Mouse (Mus musculus): ENCODE measurements at regions not wholly inside any gene's neighbourhood (a gene's known extent, or its start where the extent isn't known, plus 50 kb on each side); places are given as distances from the start of the nearest gene placed in this dataset.

GRCm38 (mm10) chr6:51271128-51271480, 161.4 kb upstream of the Nfe2l3 start:
- no peaks in the 10 kb centered on the region for H3K9me3 ChIP-seq (ENCODE audit: control insufficient read depth, low read length)
- no peaks in the 10 kb centered on the region for H3K27me3 ChIP-seq (ENCODE audit: control insufficient read depth, insufficient read depth, low read length)
- H3K9ac ChIP-seq (ENCODE audit: low read length): peak overlapping the region; percentile 32; the same call in 1 of the 2 replicates
- 2% methylated on average over 17 of the region's 17 CpGs for WGBS
- no peak for DNase-seq (ENCODE audit: low spot score)
- H3K4me2 ChIP-seq (ENCODE audit: low read depth, severe bottlenecking): peak overlapping the region; percentile 90
- peak; percentile 80; the same call in 1 of the 2 replicates for ATAC-seq (ENCODE audit: insufficient number of reproducible peaks, low FRiP score, low TSS enrichment, low read depth)
- H3K36me3 ChIP-seq (ENCODE audit: control insufficient read depth, insufficient read depth, low read length): no peaks in the 10 kb centered on the region
- no peaks in the 10 kb centered on the region for H3K4me1 ChIP-seq (ENCODE audit: control insufficient read depth, insufficient read depth, low read length)
- no peak overlapping the region; the same call in 1 of the 2 replicates for H3K27ac ChIP-seq (replicated peaks; ENCODE audit: low read depth, low read length)
- H3K4me3 ChIP-seq (ENCODE audit: low read depth, low read length): peak overlapping the region; percentile 66

GRCm38 (mm10) chr6:51272136-51272736, 160.2 kb upstream of the Nfe2l3 start:
- ATAC-seq (ENCODE audit: insufficient number of reproducible peaks, low FRiP score, low TSS enrichment, low read depth) (no peak), DNase-seq (ENCODE audit: low spot score) (no peak)
- H3K9ac ChIP-seq (ENCODE audit: low read length): no peak overlapping the region
- no peaks in the 10 kb centered on the region for H3K4me1 ChIP-seq (ENCODE audit: control insufficient read depth, insufficient read depth, low read length)
- H3K4me3 ChIP-seq (ENCODE audit: low read depth, low read length): no peak overlapping the region
- no peak overlapping the region for H3K4me2 ChIP-seq (ENCODE audit: low read depth, severe bottlenecking)
- H3K36me3 ChIP-seq (ENCODE audit: control insufficient read depth, insufficient read depth, low read length): no peaks in the 10 kb centered on the region
- no peaks in the 10 kb centered on the region for H3K27me3 ChIP-seq (ENCODE audit: control insufficient read depth, insufficient read depth, low read length)
- 88% methylated on average over 19 of the region's 19 CpGs for WGBS
- no peak overlapping the region for H3K27ac ChIP-seq (replicated peaks; ENCODE audit: low read depth, low read length)
- H3K9me3 ChIP-seq (ENCODE audit: control insufficient read depth, low read length): no peaks in the 10 kb centered on the region

GRCm38 (mm10) chr6:51279491-51279890, 153.0 kb upstream of the Nfe2l3 start:
- no peaks in the 10 kb centered on the region for H3K27me3 ChIP-seq (ENCODE audit: control insufficient read depth, insufficient read depth, low read length)
- H3K9ac ChIP-seq (ENCODE audit: low read length): no peak overlapping the region
- H3K4me2 ChIP-seq (ENCODE audit: low read depth, severe bottlenecking): no peak overlapping the region
- H3K9me3 ChIP-seq (ENCODE audit: control insufficient read depth, low read length): no peaks in the 10 kb centered on the region
- DNase-seq (ENCODE audit: low spot score): no peak
- H3K4me3 ChIP-seq (ENCODE audit: low read depth, low read length): no peak overlapping the region
- H3K27ac ChIP-seq (replicated peaks; ENCODE audit: low read depth, low read length): no peak overlapping the region
- H3K36me3 ChIP-seq (ENCODE audit: control insufficient read depth, insufficient read depth, low read length): no peaks in the 10 kb centered on the region
- 90% methylated on average over 10 of the region's 10 CpGs for WGBS
- H3K4me1 ChIP-seq (ENCODE audit: control insufficient read depth, insufficient read depth, low read length): no peaks in the 10 kb centered on the region
- ATAC-seq (ENCODE audit: insufficient number of reproducible peaks, low FRiP score, low TSS enrichment, low read depth): no peak

GRCm38 (mm10) chr6:51280231-51280630, 152.2 kb upstream of the Nfe2l3 start:
- ATAC-seq (ENCODE audit: insufficient number of reproducible peaks, low FRiP score, low TSS enrichment, low read depth) (no peak), DNase-seq (ENCODE audit: low spot score) (no peak)
- Histone ChIP-seq H3K36me3 (ENCODE audit: control insufficient read depth, insufficient read depth, low read length) (no peaks in the 10 kb centered on the region), H3K27ac (replicated peaks; ENCODE audit: low read depth, low read length) (no peak overlapping the region), H3K4me3 (ENCODE audit: low read depth, low read length) (no peak overlapping the region), H3K9ac (ENCODE audit: low read length) (no peak overlapping the region), H3K27me3 (ENCODE audit: control insufficient read depth, insufficient read depth, low read length) (no peaks in the 10 kb centered on the region), H3K9me3 (ENCODE audit: control insufficient read depth, low read length) (no peaks in the 10 kb centered on the region), H3K4me2 (ENCODE audit: low read depth, severe bottlenecking) (no peak overlapping the region), H3K4me1 (ENCODE audit: control insufficient read depth, insufficient read depth, low read length) (no peaks in the 10 kb centered on the region)
- 81% methylated on average over 7 of the region's 7 CpGs for WGBS

GRCm38 (mm10) chr6:51283916-51284706, 148.4 kb upstream of the Nfe2l3 start:
- no peak for ATAC-seq (ENCODE audit: insufficient number of reproducible peaks, low FRiP score, low TSS enrichment, low read depth)
- no peak for DNase-seq (ENCODE audit: low spot score)
- Histone ChIP-seq H3K27me3 (ENCODE audit: control insufficient read depth, insufficient read depth, low read length) (no peaks in the 10 kb centered on the region), H3K4me2 (ENCODE audit: low read depth, severe bottlenecking) (no peak overlapping the region), H3K9ac (ENCODE audit: low read length) (no peak overlapping the region), H3K27ac (replicated peaks; ENCODE audit: low read depth, low read length) (no peak overlapping the region), H3K36me3 (ENCODE audit: control insufficient read depth, insufficient read depth, low read length) (no peaks in the 10 kb centered on the region), H3K4me1 (ENCODE audit: control insufficient read depth, insufficient read depth, low read length) (no peaks in the 10 kb centered on the region), H3K9me3 (ENCODE audit: control insufficient read depth, low read length) (no peaks in the 10 kb centered on the region), H3K4me3 (ENCODE audit: low read depth, low read length) (no peak overlapping the region)
- WGBS: 76% methylated on average over 11 of the region's 11 CpGs

GRCm38 (mm10) chr6:51284881-51285280, 147.6 kb upstream of the Nfe2l3 start:
- Histone ChIP-seq H3K4me1 (ENCODE audit: control insufficient read depth, insufficient read depth, low read length) (no peaks in the 10 kb centered on the region), H3K4me2 (ENCODE audit: low read depth, severe bottlenecking) (no peak overlapping the region), H3K36me3 (ENCODE audit: control insufficient read depth, insufficient read depth, low read length) (no peaks in the 10 kb centered on the region), H3K27me3 (ENCODE audit: control insufficient read depth, insufficient read depth, low read length) (no peaks in the 10 kb centered on the region), H3K27ac (replicated peaks; ENCODE audit: low read depth, low read length) (no peak overlapping the region), H3K9me3 (ENCODE audit: control insufficient read depth, low read length) (no peaks in the 10 kb centered on the region), H3K4me3 (ENCODE audit: low read depth, low read length) (no peak overlapping the region), H3K9ac (ENCODE audit: low read length) (no peak overlapping the region)
- ATAC-seq (ENCODE audit: insufficient number of reproducible peaks, low FRiP score, low TSS enrichment, low read depth) (no peak), DNase-seq (ENCODE audit: low spot score) (no peak)
- WGBS: 68% methylated on average over 9 of the region's 9 CpGs

- DNase-seq (ENCODE audit: low spot score) (no peak), ATAC-seq (ENCODE audit: insufficient number of reproducible peaks, low FRiP score, low TSS enrichment, low read depth) (no peak)
- WGBS: 83% methylated on average over 2 of the region's 2 CpGs
- Histone ChIP-seq H3K4me1 (ENCODE audit: control insufficient read depth, insufficient read depth, low read length) (no peaks in the 10 kb centered on the region), H3K9me3 (ENCODE audit: control insufficient read depth, low read length) (no peaks in the 10 kb centered on the region), H3K27ac (replicated peaks; ENCODE audit: low read depth, low read length) (no peak overlapping the region), H3K9ac (ENCODE audit: low read length) (no peak overlapping the region), H3K27me3 (ENCODE audit: control insufficient read depth, insufficient read depth, low read length) (no peaks in the 10 kb centered on the region), H3K4me2 (ENCODE audit: low read depth, severe bottlenecking) (no peak overlapping the region), H3K36me3 (ENCODE audit: control insufficient read depth, insufficient read depth, low read length) (no peaks in the 10 kb centered on the region), H3K4me3 (ENCODE audit: low read depth, low read length) (no peak overlapping the region)
These were observed 145.6 kb upstream of the Nfe2l3 start for GRCm38 (mm10) chr6:51286836-51287235.

- WGBS: 54% methylated on average over 2 of the region's 2 CpGs
- Histone ChIP-seq H3K27ac (replicated peaks; ENCODE audit: low read depth, low read length) (no peak overlapping the region), H3K4me3 (ENCODE audit: low read depth, low read length) (no peak overlapping the region), H3K4me2 (ENCODE audit: low read depth, severe bottlenecking) (no peak overlapping the region), H3K27me3 (ENCODE audit: control insufficient read depth, insufficient read depth, low read length) (no peaks in the 10 kb centered on the region), H3K36me3 (ENCODE audit: control insufficient read depth, insufficient read depth, low read length) (no peaks in the 10 kb centered on the region), H3K9ac (ENCODE audit: low read length) (no peak overlapping the region), H3K9me3 (ENCODE audit: control insufficient read depth, low read length) (no peaks in the 10 kb centered on the region), H3K4me1 (ENCODE audit: control insufficient read depth, insufficient read depth, low read length) (no peaks in the 10 kb centered on the region)
- ATAC-seq (ENCODE audit: insufficient number of reproducible peaks, low FRiP score, low TSS enrichment, low read depth) (no peak), DNase-seq (ENCODE audit: low spot score) (no peak)
These were observed 145.1 kb upstream of the Nfe2l3 start for GRCm38 (mm10) chr6:51287383-51287782.
